Mouse (Mus musculus) liver, postnatal 0 days (tissue): ENCODE measurements around the gene Pex7.
A peak's percentile ranks its signal among the peaks of the same experiment; 100 is the strongest.

ENCODE experiments used
- CTCF ChIP-seq: sonication (generic); IDR thresholded peaks from 2 replicates; pipeline ENCODE4 v1.5.1; 2016; ENCODE audit warnings: antibody characterized with exemption, low read depth
- EP300 ChIP-seq: IDR thresholded peaks from 2 replicates; pipeline ENCODE4 v1.6.1; 2016; ENCODE audit warnings: antibody characterized with exemption, low read depth, mild to moderate bottlenecking

- TF ChIP-seq CTCF (0 out of 2 replicates have a peak, but pooled peaks have one; percentile 3), EP300 (no peak)
Observed at GRCm38 (mm10) chr10:19941063-19941462, 33.6 kb upstream of the Pex7 start.
